Mouse (Mus musculus) mesoderm, embryonic 11.5 days (tissue): ENCODE measurements around the gene Ltf.

Experiments
- DNase-seq: peaks from one replicate; pipeline ENCODE4 v3.0.0-alpha.2; 2012; ENCODE audit warnings: low read depth, low spot score

The Ltf gene

DNA sequence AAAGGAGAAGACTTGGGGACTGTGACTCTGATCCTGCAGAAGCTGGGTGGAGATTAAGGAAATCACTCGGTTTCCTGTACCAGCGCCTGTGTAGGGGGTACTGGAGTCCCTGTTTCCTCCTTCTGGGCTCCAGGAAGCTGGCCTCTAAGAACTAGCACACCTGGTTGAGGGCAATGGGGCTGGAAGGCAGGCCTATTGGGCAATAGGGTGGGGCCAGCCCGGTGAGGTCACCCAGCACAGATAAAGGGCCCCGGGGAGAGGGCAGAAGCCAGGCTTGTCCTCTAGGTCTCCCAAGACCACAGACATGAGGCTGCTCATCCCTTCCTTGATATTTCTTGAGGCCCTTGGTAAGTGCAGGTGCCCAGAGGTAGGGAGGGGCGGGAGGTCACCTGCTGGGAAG, at the start of gene Ltf:
Gene Ltf (plus strand): TSS at position 250 of the 400 bp plus-strand sequence.
- DNase-seq = no peak

DNA sequence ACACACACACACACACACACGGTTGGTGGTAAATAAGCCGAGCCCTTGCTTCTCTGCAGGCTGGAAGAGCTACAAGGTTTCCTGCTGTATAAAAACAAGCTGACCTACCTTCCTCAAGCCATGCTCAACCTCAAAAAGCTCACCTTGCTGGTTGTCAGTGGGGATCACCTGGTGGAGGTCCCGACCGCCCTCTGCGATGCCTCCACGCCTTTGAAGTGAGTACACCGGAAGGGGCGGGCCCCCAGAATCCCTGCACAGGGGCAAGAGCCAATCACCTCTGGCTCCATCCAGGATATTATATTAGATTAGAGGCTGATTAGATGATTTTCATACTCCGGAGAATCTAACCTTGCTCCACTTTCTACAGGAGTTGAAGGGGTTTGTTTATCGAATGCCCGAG, 39.7 kb upstream of the Ltf start:
- no peak for DNase-seq

DNA sequence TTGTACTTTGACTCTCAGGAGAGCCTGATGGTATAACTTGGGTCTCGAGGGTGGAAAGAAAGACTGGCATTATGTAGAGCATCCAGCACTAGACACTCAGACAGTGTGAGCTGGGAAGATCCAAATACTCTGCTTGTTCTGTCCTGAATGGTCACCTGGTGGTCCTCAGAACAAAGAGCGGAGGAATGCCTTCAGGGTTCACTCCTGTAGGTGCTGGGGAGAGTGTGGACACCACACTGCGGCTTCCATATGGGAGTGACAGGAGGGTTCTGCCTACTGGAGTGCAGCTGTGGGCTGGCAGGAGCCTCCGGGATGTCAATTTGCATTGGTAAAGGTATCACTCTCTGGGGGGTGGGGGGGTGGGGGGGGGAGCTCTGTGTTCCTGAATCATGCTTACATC, 36.7 kb upstream of the Ltf start:
- DNase-seq = no peak

DNA sequence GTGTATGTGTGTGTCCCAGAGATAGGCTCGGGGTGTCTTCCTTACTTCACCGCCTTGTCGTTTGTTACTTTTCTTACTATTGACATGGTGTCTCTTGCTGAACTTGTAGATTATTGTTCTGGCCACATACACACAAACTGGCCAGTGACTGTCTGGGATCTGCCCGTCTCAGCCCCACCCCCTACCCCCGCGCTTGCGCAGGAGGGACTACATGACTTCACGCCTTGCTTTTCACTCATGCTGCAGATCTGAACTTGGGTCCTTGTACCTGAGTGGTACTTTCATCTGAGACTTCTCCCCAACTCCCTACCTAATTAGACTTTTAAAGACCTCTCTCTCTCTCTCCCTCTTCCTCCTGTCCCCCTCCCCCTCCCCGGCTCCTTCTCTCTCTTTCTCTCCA, 35.0 kb upstream of the Ltf start:
- DNase-seq = no peak

DNA sequence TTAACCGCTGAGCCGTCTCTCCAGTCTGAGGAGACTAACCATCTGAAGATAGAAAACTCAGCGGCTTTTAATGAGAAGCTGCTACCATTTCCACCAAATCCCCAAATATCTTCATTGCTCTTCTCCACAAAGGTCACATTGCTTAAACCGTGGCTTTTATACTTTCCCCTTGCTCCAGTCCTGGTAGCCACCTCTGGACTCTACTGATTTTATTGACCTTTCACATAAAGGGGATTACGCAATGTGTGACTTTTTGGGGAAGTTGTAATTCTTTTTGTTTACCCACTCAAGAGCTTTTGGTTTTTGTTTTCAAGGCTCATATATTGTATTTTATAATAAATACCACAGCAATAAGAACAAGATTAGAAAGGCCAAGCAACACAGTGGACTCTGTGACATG, 33.5 kb upstream of the Ltf start:
- DNase-seq = no peak

DNA sequence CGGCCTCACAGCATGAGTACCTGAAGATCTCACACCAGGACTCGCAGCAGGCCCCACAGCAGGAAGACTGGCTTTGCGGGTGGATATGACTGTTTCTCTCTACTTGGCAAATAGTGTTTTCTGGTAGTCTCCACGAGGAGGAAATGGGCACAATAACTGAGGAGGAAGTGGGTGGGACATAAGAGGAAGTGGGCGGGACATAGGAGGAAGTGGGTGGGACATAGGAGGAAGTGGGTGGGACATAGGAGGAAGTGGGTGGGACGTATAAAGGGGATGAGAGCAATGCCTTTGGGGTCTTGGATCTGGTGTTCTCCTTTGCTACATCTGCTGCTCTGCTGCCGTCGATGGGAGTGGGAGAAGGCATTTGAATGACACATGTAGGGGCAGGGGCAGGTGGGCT, 33.1 kb upstream of the Ltf start:
- DNase-seq = no peak

DNA sequence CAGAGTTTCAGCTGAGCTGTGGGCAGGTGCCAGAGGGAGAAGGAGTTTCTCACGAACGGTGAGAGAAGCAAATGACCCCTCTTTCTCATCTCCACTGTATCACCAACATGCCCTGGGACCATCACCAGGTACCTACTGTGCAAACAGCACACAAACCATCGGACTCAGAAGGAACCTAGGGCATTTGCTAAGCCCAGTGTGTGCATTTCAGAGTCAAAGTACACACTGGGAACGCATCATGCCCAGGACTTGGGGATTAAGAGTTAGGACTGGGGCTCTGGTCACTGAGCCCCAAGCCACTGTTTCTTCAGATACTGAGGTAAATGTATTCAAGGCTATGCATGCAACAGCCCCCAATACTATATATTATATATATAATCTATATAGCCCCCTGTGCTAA, 31.7 kb upstream of the Ltf start:
- DNase-seq = no peak

DNA sequence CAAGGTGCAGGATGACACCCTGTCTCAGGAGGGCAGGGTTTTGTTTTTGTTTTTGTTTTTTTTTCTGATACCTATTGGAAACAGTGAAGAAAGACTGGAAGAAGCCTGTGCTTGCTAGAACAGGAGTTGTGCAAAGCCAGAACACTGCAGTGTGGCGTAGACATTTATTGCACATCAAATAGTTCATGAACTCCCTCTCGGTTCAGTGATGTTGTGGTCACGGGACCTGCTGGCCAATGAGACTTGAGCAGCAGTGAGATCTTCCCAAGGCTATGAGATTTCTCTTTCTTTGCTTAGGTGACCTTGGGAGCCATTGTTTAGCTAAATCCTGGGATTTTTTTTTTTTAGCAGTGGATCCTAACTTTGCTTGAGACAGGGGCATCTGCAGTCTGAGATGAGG, 31.0 kb upstream of the Ltf start:
- DNase-seq = no peak

DNA sequence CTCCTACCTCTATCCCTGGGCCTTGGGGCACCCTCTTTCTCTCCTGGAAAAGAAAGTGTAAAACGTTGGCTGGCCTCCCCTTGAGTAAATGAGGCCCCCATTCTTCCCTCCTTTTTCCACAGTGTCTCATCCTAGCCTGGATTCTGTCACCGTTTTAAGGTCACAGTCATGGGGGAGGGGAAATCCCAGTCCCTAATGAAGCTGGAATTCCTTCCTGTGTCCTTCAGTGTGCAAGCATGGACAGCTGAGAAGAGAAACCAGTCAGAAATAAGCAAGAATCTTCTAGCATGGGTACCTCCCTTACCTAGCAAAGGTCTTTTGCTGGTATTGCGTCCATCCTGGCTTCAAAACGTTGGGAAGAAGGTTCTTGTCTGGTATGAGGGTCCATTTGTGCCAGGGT, 29.9 kb upstream of the Ltf start:
- DNase-seq = no peak

DNA sequence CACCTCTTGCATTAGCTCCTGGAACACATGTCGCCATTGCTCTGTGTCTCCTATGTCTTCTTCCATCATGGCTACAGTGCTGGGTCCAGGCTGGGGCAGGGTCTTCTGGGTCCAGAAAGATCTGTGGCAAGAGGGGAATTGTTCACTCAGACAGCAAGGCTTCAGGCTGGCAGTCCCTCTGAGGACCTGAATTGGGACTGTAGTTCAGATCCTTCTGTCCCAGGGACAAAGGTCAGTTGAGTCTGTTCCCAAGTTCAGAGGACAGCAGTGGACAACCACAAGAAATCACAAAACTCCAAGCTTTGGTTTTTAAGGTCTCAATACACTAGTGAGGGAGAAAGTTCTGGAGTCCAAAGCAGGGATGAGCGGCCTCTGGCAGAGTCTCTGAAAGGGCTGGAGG, 29.5 kb upstream of the Ltf start:
- no peak for DNase-seq

DNA sequence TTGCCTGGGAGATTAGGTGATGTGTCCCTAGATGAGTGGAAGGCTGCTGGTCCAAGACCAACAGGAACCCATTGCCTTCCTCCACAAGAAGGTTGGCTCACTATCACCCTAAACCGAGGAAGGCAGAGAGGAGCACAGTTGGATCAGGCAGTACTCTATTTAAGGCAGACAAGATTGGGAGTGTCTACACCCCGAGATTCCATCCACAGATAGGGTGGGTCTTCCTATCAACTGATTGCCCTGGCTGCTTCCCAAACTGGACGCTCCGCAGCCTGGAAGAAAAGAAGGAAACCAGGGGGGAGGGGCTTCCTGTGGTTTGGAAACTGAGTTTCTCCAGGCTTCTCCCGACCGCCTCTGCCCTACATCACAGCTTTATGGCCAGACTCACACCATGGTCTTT, 28.9 kb upstream of the Ltf start, which contains the start of gene Rtp3:
Gene Rtp3 (minus strand): TSS at position 380 of the 400 bp plus-strand sequence.
- no peak for DNase-seq

DNA sequence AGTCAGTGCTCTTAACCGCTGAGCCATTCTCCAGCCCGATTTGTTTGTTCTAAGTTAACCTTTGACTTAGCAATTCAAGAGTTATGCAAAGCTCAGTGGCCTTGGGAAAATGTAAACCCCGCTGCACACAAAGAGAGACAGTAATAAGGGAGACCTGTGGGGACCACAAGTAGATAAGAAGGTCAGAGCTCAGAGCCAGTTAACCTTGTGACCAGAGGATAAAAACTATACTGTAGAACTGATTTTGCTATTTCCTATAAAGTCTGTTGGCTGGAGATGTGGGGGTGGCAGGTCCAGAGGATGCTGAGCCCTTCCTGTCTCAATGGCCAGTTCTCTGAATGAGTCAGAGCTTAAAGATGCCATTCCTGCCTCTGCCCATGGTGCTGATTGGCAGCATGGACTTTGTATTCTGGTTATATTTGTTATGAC, 25.8 kb upstream of the Ltf start:
- no peak for DNase-seq

DNA sequence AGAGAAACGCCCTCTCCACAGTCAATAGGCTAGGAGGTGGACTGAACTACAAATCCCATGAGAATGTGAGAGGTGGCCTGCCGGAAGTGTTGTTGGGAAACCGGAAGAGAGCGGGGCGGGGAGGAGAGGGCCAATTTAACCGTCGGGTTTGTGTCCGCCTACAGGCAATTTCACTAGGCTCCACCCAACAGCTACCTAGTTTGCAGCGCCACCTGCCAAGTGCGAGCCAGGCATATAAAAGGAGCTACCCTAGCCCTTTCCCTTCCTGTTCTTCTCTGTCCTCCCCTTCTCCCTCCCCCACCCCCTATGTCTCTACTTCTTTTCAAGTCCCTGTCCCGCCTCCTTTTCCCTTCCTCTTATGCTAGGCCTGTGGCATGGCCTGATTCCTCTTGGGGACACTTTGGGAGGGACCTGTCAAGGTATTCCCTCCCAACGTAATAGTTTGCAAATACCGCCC, 24.3 kb upstream of the Ltf start:
- peak; percentile 69 for DNase-seq

DNA sequence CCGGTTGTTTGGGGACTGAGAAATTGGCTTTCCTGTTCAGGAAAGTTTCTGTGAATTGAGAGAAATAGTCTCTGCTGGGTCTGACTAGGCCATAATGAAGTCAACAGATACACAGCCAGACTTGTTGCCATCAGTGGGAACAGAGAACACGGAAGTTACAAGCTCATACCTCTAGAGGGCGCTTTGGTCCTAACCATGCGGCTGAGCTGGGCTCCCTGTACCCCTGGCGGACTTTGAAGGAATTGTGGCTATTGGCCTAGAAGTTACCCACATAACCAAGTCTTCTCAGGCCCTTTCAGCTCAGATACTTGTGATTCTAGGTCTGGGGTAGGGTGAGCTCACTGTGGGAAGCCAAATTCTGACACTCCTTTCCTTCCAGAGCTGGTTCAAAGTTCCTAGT, 21.8 kb upstream of the Ltf start:
- peak; percentile 87 for DNase-seq

DNA sequence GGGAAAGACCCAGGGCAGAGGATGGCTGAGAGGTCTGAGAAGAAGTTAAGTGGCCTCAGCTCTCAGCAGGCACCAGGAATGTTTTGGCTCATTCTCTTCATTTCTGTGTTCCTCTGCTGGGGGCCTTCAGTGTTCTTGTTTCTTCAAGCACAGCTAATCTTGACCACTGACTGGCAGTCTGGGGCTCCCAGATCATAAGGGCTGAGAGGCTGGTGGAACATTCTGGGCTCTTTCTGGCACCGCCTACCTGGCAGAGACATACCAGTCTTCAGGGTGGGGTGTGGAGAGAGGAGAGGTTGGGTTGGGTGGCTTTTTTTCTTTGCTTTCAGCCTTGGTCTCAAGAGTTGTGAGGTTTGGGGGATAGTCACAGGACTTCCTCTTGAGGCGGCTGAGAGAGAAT, 20.0 kb upstream of the Ltf start:
- no peak for DNase-seq

DNA sequence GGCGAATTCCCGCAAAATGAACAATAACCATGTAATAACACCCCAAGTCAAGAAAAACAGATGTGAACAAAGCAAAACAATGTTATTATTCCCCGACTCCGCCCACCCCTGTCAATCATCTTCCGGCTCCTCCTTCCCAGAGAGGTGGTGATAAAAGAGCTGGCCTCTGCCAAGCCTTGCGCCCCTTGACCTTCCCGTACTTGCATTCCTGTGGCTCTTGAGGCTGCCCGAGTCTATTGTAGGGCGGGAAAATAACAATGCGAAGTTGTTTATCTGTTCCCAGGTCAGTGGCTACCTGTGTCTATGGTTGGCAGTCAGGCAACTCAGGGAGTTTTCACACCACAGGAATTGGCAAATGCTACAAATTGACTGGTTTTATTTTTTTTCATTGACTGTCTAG, 19.2 kb upstream of the Ltf start:
- no peak for DNase-seq

DNA sequence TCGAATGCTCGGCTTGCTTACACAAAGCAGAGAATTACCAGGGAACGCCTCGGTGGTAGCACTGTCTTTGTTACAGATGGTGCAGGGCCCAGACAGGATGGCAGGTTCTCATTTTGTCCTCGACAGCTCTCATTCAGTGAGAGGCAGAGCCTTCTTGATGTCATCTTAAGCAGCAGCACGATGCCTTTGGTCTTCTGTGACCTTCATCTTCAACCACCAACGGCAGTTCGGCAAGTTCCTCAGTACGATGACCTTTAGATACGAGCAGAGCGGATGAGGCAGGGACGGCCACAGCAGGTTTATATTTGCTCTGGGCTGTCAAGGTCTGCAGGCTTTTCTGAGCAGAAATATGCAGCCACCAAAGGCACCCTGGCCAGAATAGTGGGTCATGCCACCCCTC, 17.4 kb upstream of the Ltf start:
- DNase-seq = no peak

DNA sequence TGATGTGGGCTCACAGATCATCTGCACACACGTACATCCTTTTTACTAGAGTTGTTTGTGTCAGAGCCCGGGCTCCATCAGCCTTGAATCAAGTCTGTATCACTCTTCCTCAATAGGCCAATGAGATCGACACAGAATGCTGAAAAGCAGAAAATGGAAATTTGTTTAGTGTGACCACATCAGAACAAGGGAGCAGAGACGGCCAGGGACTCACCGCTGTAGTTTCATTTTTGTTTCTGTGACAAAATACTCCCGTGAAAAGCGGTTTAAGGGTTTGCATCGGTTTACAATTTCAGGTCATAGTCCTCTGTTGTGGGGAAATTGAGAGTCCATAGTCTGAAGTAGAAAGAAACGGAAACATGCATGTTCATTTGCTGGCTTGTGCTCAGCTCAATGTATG, 15.8 kb upstream of the Ltf start:
- DNase-seq = no peak

DNA sequence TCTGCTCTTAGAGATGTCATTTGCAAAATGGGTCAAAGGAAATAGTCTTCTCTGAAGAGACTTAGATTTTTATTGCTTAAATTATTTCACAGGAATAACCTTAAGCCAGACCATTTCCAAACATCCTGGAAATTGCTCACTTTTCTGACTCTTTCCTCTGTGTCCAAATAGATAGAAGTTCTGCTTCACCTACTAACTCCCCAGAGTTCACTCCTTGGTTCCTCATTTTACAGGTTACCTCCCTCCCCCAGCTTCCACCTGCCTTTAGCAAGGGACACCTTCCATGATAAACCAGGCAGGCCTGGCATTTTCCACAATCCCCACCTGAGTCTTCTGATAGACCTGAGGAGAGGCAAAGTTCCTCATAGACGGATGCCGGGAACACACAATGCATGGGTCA, 12.5 kb upstream of the Ltf start:
- no peak for DNase-seq

DNA sequence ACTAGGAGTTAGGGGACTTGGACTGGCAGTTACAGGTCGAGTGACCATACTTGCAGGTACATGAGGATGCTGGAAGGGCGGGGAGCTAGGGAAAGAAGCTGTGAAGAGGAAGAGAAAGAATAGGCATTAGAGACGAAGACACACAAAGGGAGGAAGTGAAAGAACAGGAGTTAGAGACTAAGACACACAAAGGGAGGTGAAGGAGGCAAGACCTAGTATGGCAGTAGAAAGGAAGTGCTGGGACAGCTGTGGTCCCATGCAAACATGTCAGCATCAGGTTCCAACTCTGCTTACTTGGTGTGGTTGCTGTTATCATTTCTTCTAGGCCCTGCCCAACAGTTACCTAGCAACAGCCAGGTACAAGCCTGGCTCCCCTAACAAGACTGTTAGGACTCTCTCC, 9.3 kb upstream of the Ltf start:
- no peak for DNase-seq

DNA sequence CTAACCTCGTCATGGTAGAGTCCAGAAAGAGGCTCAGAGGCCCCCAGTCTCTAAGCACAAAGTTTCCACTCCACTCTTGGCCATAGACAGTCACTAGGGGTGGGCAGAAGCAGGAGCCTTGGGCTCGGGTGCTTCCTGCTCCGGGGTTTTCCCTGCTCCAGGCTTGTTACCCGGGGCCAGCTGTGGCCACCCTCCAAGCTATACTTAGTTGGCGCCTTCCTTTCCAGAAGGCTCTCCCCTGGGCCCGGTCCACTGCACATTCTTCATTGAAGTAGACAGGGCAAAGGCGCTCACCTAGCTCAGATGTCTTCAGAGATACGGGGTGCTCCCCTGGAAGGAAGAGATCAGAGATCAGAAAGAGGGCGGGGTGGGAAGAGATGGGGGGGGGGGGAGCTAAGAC, 7.5 kb upstream of the Ltf start:
- DNase-seq = no peak

DNA sequence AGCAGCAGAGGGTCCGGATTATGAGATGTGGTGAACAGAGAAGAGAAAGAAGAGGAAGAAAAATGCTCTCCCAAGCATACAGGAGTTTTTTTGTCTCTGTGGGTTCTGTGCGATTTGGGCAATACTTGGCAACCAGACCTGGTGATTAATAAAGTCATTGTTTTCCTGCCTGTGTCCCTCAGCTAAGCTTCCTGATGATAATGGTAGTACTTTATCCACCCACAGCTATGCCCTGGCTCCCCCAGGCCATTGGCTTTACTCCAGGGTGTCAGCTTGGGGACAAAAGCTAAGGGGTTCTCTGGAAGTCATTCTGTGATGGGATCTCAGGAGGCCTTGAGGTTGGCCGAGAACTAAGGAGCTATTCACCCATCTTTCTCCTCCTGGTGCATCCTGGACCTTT, 7.0 kb upstream of the Ltf start:
- no peak for DNase-seq

DNA sequence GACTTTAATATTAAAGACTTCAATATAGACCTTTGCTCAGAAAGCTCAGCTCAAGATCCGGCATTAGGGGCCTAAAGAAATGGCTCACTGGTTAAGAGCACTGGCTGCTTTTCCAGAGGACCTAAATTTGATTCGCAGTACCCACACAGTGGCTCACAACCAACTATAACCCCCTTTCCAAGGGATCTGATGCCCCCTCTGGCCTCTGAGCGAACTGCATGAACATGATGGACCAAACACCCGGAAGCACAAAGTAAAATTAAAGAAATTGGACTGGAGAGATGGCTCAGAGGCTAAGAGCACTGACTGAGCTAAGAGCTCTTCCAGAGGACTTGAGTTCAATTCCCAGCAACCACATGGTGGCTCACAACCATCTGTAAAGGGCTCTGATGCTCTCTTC, 3.4 kb upstream of the Ltf start:
- no peak for DNase-seq

DNA sequence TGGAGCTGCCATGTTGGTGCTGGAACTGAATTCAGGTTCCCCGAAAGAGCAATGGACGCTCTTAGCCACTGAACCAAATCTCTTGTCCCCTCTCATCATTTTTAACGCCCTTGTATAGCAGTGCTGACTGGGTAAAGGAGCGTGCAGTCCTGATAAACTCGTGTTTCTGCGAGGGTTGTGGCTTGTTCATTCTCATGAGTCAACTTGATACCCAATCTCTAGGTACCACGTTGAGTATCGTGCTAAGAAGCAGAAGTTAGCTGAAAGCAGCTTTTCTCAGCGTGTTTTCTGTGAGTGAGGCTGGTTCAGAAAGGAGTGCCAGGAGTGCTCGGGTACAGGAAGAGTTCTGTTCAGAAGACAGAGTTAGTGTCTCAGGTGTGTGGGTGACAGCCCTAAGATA, 7.7 kb downstream of the Ltf start:
- no peak for DNase-seq

DNA sequence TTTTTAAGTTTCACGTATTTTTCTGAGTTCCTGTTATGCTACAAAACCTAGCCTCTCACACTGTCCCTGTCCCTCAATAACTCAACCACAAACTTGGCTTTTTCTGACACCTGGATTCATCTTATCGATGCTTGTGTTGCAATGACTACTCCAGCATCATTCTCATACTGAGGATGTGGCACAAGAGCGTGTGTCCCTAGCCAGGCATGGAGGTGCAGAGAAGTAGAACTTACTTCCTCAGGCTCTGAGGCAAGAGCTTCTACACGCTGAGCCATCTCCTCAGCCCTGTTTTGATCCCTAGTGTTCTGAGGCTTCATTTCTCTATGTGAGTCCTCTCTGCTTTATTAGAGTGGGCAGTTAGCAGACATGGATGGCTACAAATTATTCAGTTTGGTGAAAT, 14.6 kb downstream of the Ltf start:
- DNase-seq = no peak
